Mouse (Mus musculus): ENCODE measurements around the gene Rmi2. TPM values are rescaled to one million over a fixed set of nuclear protein-coding genes. Genes with fewer than 3 reads are reported as not detected.
A peak's percentile ranks its signal among the peaks of the same experiment; 100 is the strongest.

The Rmi2 gene
- polyA plus RNA-seq, 1 experiment from 2014 or later, result 2.9 TPM

DNA sequence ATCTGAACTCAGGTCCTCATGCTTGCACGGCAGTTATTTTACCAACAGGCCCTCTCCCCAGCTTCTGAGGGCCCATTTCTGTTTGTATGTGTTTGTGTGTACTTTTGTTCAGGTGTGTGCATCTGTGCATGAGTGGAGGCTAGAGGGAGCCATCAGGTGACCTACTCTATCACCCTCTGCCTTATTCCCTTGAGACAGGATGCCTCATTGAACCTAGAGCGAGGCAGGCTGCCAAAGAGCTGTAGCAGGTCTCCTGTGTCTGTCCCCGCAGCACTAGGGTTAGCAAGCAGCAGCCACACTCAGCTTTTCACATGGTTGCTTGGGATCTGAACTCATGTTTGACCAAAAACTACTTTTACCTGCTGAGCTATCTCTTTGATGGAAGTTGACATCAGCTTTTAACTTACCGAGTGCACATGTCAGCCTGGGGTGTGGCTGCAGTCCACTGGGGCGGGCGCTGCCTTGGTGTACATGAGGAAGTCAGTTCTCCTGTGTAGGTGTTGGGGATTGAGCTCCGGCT is 24.9 kb downstream of the Rmi2 start:
- H3K4me2 ChIP-seq (ENCODE audit: low read depth, low read length), result no peak overlapping the region
- no peaks in the 10 kb centered on the region for H3K27me3 ChIP-seq (ENCODE audit: control insufficient read depth, insufficient read depth, low read length)
- no peak overlapping the region for H3K4me3 ChIP-seq (ENCODE audit: low read depth, low read length)
- H3K36me3 ChIP-seq (replicated peaks; ENCODE audit: control insufficient read depth, insufficient read depth, low read depth, low read length), result no peaks in the 10 kb centered on the region
- DNase-seq (ENCODE audit: low spot score), result no peak
- 91% methylated on average over 7 of the region's 7 CpGs for WGBS
- H3K27ac ChIP-seq (replicated peaks; ENCODE audit: low read depth, low read length), result no peak overlapping the region
- no peak for ATAC-seq (replicated peaks; ENCODE audit: insufficient number of reproducible peaks, low FRiP score, low TSS enrichment, low read depth)
- no peaks in the 10 kb centered on the region for H3K9me3 ChIP-seq (replicated peaks; ENCODE audit: control insufficient read depth, low read length)
- H3K9ac ChIP-seq (replicated peaks; ENCODE audit: low read length), result no peak overlapping the region
- H3K4me1 ChIP-seq (ENCODE audit: control insufficient read depth, insufficient read depth, low read length), result no peaks in the 10 kb centered on the region

DNA sequence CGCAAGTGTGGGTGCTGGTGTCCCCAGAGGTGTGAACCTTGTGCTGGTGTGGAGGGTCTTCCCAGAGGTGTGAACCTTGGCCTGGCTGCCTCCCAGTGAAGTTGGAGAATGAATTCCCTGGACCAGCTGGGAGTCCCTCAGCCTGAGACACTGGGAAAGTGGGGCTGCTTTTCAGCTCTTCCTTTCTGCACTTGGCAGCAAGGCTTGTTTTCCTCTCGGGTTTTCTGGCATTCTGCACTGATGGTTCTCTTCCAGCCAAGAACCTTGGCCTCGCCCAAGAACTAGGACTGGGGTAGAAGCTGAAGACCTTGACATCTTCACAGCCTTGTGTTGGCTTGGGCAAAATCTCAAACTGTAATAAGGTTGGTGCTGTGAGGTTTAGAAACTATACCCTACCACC is 26.5 kb downstream of the Rmi2 start:
- H3K4me1 ChIP-seq (ENCODE audit: control insufficient read depth, insufficient read depth, low read length), result no peaks in the 10 kb centered on the region
- no peak for DNase-seq (ENCODE audit: low spot score)
- no peaks in the 10 kb centered on the region for H3K27me3 ChIP-seq (ENCODE audit: control insufficient read depth, insufficient read depth, low read length)
- H3K4me2 ChIP-seq (ENCODE audit: low read depth, low read length), result no peak overlapping the region
- no peaks in the 10 kb centered on the region for H3K9me3 ChIP-seq (replicated peaks; ENCODE audit: control insufficient read depth, low read length)
- H3K36me3 ChIP-seq (replicated peaks; ENCODE audit: control insufficient read depth, insufficient read depth, low read depth, low read length), result no peaks in the 10 kb centered on the region
- H3K27ac ChIP-seq (replicated peaks; ENCODE audit: low read depth, low read length), result no peak overlapping the region
- no peak overlapping the region for H3K4me3 ChIP-seq (ENCODE audit: low read depth, low read length)
- ATAC-seq (replicated peaks; ENCODE audit: insufficient number of reproducible peaks, low FRiP score, low TSS enrichment, low read depth), result no peak
- WGBS, result 85% methylated on average over 3 of the region's 3 CpGs
- H3K9ac ChIP-seq (replicated peaks; ENCODE audit: low read length), result no peak overlapping the region

DNA sequence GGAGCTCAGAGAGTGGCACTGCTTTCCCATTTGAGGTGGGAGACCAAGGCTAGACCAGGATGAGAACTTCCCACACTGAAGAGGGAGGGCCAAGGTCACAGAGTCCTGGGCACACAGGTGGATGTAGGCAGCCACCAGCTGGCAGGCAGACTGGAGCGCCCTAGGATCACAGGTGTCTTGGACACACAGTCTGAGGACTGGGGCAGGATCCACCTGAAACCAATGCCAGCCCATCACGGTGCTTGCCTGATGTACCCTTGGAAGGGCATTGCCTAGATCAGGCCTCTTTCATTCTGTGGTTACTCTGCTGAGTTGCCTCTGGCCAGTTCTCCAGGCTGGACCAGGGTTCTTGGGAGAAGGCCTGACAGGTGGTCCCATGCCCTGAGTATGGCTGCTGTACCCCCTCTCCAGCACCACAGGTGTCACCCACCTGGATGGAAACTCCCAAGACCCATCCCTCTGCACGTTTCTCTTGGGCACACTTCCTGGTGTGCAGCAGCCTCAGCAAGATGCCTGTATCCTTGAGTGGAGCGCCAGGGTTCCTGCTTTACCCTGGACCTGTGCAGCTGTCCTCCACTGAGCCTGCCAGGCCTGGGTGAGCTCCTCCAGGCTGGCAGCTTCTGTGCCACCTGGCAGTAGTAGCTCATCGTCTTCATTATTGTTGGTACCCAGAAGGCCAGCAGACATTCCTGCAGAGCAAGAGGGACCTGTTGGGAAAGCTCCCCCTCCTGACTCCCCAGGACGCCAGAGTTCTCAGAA is 30.2 kb downstream of the Rmi2 start:
- WGBS, result 78% methylated on average over 6 of the region's 6 CpGs
- Histone ChIP-seq H3K9me3 (replicated peaks; ENCODE audit: control insufficient read depth, low read length) (no peaks in the 10 kb centered on the region), H3K4me1 (ENCODE audit: control insufficient read depth, insufficient read depth, low read length) (no peaks in the 10 kb centered on the region), H3K36me3 (replicated peaks; ENCODE audit: control insufficient read depth, insufficient read depth, low read depth, low read length) (no peaks in the 10 kb centered on the region), H3K27ac (replicated peaks; ENCODE audit: low read depth, low read length) (no peak overlapping the region), H3K4me3 (ENCODE audit: low read depth, low read length) (no peak overlapping the region), H3K4me2 (ENCODE audit: low read depth, low read length) (no peak overlapping the region), H3K27me3 (ENCODE audit: control insufficient read depth, insufficient read depth, low read length) (no peaks in the 10 kb centered on the region), H3K9ac (replicated peaks; ENCODE audit: low read length) (no peak overlapping the region)
- ATAC-seq (replicated peaks; ENCODE audit: insufficient number of reproducible peaks, low FRiP score, low TSS enrichment, low read depth) (no peak), DNase-seq (ENCODE audit: low spot score) (no peak)

DNA sequence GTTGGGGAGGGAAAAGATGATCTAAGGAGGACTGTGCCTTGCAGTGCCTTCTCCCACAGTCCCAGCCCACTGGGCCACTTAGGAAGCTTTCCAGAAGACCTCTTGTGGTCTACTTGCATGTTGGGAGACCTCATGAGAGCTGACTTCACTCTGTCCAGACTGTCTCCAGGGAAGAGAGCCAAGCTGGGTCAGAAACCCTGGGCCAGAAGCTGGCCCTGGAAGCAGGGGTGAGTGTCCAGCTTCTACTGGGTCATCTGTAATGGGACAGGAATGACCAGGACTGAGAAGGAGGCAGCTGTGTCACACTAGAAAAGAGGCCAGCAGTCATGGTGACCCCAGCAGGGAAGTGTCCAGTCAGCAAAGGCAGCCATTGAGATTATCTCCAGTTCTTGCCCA is 30.7 kb downstream of the Rmi2 start:
- no peak overlapping the region for H3K27ac ChIP-seq (replicated peaks; ENCODE audit: low read depth, low read length)
- no peaks in the 10 kb centered on the region for H3K9me3 ChIP-seq (replicated peaks; ENCODE audit: control insufficient read depth, low read length)
- no peaks in the 10 kb centered on the region for H3K36me3 ChIP-seq (replicated peaks; ENCODE audit: control insufficient read depth, insufficient read depth, low read depth, low read length)
- DNase-seq (ENCODE audit: low spot score) (no peak), ATAC-seq (replicated peaks; ENCODE audit: insufficient number of reproducible peaks, low FRiP score, low TSS enrichment, low read depth) (no peak)
- H3K4me1 ChIP-seq (ENCODE audit: control insufficient read depth, insufficient read depth, low read length), result no peaks in the 10 kb centered on the region
- no peak overlapping the region for H3K4me3 ChIP-seq (ENCODE audit: low read depth, low read length)
- H3K27me3 ChIP-seq (ENCODE audit: control insufficient read depth, insufficient read depth, low read length), result no peaks in the 10 kb centered on the region
- no peak overlapping the region for H3K9ac ChIP-seq (replicated peaks; ENCODE audit: low read length)
- no peak overlapping the region for H3K4me2 ChIP-seq (ENCODE audit: low read depth, low read length)

DNA sequence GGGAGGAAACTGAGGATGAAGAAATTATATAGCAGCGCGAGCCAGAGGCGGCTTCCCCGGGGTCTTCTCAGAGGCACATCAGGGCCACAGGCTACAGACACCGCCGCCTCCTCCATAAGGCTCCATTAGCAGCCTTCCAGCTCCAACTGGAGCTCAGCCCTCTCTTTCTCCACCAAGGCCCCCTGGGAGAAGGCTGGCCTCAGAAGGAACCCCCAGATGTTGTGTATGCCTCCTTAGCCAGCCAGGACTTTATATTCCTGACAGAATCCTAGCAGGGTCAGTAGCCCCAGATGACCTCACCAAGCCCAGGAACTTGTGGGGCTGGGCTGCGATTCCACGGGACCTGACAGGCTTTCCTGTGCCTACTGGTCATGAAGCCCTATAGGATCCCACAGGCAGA is 32.0 kb downstream of the Rmi2 start:
- no peak for ATAC-seq (replicated peaks; ENCODE audit: insufficient number of reproducible peaks, low FRiP score, low TSS enrichment, low read depth)
- WGBS, result 78% methylated on average over 8 of the region's 8 CpGs
- H3K9ac ChIP-seq (replicated peaks; ENCODE audit: low read length), result no peak overlapping the region
- no peaks in the 10 kb centered on the region for H3K36me3 ChIP-seq (replicated peaks; ENCODE audit: control insufficient read depth, insufficient read depth, low read depth, low read length)
- H3K4me3 ChIP-seq (ENCODE audit: low read depth, low read length), result no peak overlapping the region
- H3K27ac ChIP-seq (replicated peaks; ENCODE audit: low read depth, low read length), result no peak overlapping the region
- no peaks in the 10 kb centered on the region for H3K9me3 ChIP-seq (replicated peaks; ENCODE audit: control insufficient read depth, low read length)
- no peaks in the 10 kb centered on the region for H3K4me1 ChIP-seq (ENCODE audit: control insufficient read depth, insufficient read depth, low read length)
- no peaks in the 10 kb centered on the region for H3K27me3 ChIP-seq (ENCODE audit: control insufficient read depth, insufficient read depth, low read length)
- H3K4me2 ChIP-seq (ENCODE audit: low read depth, low read length), result no peak overlapping the region
- DNase-seq (ENCODE audit: low spot score), result no peak

DNA sequence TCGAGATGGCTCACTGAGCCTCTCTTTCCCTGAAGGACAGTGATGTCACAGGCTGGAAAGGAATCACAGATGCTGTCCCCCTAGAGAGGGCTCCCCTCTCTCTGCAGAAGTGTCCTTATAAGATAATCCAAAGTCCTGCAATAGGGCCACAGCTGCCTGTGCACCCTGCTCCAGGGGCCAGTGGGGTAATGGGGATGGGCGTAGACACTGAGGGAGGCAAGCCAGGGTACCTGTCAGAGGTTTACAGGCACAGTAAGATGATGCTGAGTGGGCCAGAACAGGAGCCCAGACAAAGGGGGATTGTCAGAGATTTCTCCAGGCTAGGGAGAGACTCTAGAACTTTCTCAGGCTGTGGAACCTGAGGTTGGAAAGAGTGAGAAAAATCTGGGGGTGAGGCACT is 32.6 kb downstream of the Rmi2 start:
- Histone ChIP-seq H3K4me2 (ENCODE audit: low read depth, low read length) (no peak overlapping the region), H3K9me3 (replicated peaks; ENCODE audit: control insufficient read depth, low read length) (no peaks in the 10 kb centered on the region), H3K27ac (replicated peaks; ENCODE audit: low read depth, low read length) (no peak overlapping the region), H3K27me3 (ENCODE audit: control insufficient read depth, insufficient read depth, low read length) (no peaks in the 10 kb centered on the region), H3K4me3 (ENCODE audit: low read depth, low read length) (no peak overlapping the region), H3K4me1 (ENCODE audit: control insufficient read depth, insufficient read depth, low read length) (no peaks in the 10 kb centered on the region), H3K9ac (replicated peaks; ENCODE audit: low read length) (no peak overlapping the region), H3K36me3 (replicated peaks; ENCODE audit: control insufficient read depth, insufficient read depth, low read depth, low read length) (no peaks in the 10 kb centered on the region)
- WGBS, result 79% methylated on average over 2 of the region's 2 CpGs
- DNase-seq (ENCODE audit: low spot score) (no peak), ATAC-seq (replicated peaks; ENCODE audit: insufficient number of reproducible peaks, low FRiP score, low TSS enrichment, low read depth) (no peak)

DNA sequence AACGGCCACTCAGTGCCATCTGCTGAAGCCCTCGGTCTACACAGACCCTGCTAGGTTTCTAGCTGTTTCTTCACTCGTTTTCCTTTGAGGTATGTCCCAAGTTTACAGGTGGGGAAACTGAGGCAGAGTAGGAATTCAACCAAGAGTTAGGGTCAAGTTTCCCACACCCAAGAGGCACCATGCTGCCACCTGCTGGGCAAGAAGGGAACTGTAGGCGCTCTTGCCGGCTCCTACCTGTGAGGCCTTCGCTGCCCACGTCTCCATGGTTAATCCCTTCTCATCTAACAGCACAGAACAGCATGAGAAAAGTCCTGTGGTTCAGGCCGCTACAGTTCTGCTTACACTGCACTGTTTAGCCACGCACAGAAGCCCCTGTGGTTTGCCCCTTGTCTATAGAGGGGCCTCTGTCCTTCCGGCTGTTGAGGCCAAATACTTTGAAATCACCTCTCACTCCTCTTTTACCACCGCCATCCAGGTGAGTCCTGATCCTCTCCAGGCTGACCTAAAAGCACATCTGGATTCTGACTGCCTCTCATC is 33.1 kb downstream of the Rmi2 start:
- Histone ChIP-seq H3K27ac (replicated peaks; ENCODE audit: low read depth, low read length) (no peak overlapping the region), H3K27me3 (ENCODE audit: control insufficient read depth, insufficient read depth, low read length) (no peaks in the 10 kb centered on the region), H3K4me2 (ENCODE audit: low read depth, low read length) (no peak overlapping the region), H3K9me3 (replicated peaks; ENCODE audit: control insufficient read depth, low read length) (no peaks in the 10 kb centered on the region), H3K9ac (replicated peaks; ENCODE audit: low read length) (no peak overlapping the region), H3K4me3 (ENCODE audit: low read depth, low read length) (no peak overlapping the region), H3K36me3 (replicated peaks; ENCODE audit: control insufficient read depth, insufficient read depth, low read depth, low read length) (no peaks in the 10 kb centered on the region), H3K4me1 (ENCODE audit: control insufficient read depth, insufficient read depth, low read length) (no peaks in the 10 kb centered on the region)
- DNase-seq (ENCODE audit: low spot score) (peak; percentile 78), ATAC-seq (replicated peaks; ENCODE audit: insufficient number of reproducible peaks, low FRiP score, low TSS enrichment, low read depth) (0 out of 2 replicates have a peak, but pooled peaks have one; percentile 35)
- 35% methylated on average over 11 of the region's 11 CpGs for WGBS

DNA sequence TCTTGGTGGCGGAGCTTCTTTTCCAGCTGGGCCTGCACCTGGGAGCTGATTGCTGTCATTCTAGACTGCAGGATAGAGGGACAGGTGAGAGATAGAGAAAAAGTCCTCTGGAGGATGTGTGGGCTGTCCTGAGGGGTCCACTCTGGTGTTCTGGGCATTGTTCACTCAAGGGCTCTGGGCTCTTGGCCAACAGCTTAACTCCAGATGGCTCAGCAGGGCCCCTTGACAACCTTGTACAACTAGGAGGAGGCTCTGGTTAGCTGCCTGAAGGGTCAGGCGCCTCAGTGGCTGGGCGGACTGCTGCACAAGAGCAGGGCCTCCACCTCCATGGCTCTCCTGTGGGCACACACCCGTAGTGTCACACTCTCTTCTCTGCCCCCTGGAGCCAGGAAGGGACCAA is 36.1 kb downstream of the Rmi2 start:
- Histone ChIP-seq H3K9ac (replicated peaks; ENCODE audit: low read length) (no peak overlapping the region), H3K4me2 (ENCODE audit: low read depth, low read length) (no peak overlapping the region), H3K27ac (replicated peaks; ENCODE audit: low read depth, low read length) (no peak overlapping the region), H3K36me3 (replicated peaks; ENCODE audit: control insufficient read depth, insufficient read depth, low read depth, low read length) (no peaks in the 10 kb centered on the region), H3K4me3 (ENCODE audit: low read depth, low read length) (no peak overlapping the region), H3K9me3 (replicated peaks; ENCODE audit: control insufficient read depth, low read length) (no peaks in the 10 kb centered on the region), H3K4me1 (ENCODE audit: control insufficient read depth, insufficient read depth, low read length) (no peaks in the 10 kb centered on the region), H3K27me3 (ENCODE audit: control insufficient read depth, insufficient read depth, low read length) (no peaks in the 10 kb centered on the region)
- DNase-seq (ENCODE audit: low spot score) (no peak), ATAC-seq (replicated peaks; ENCODE audit: insufficient number of reproducible peaks, low FRiP score, low TSS enrichment, low read depth) (no peak)
- 66% methylated on average over 4 of the region's 4 CpGs for whole genome bisulfite sequencing

Data from embryonic facial prominence, embryonic 11.5 days (tissue).